Mouse (Mus musculus) activated CD4-positive, CD25-positive, alpha-beta regulatory T cell, adult 4 months (primary cell): ENCODE results near the gene Bsph1. TPM values are rescaled to one million over a fixed set of nuclear protein-coding genes. Genes with fewer than 3 reads are reported as not detected.
"Not testable (repeated sequence)": the region's sequence is repeated elsewhere in the genome, so short reads cannot be mapped to it uniquely, and the experiment has no call there.

Experiments used
- ATAC-seq: one replicate; pipeline ENCODE4 v1.8.0; 2017
- polyA plus RNA-seq, 2 experiments: library from polyadenylated mRNA; unstranded; fragments of 100-300 nt; shearing (Covaris generic); gene quantifications; one replicate each; pipeline ENCODE4 v1.2.1; 2017

Gene Bsph1
- polyA plus RNA-seq = not detected

- ATAC-seq = not testable (repeated sequence)
Observed at GRCm38 (mm10) chr7:13450541-13450940, at the start of gene Bsph1. TSS of gene Bsph1 (plus strand) at chr7:13450841.

- ATAC-seq = peak; percentile 52
Observed at GRCm38 (mm10) chr7:13511539-13511938, 60.9 kb downstream of the Bsph1 start.

Other genes starting within 250 kb of the Bsph1 start
- gene Vmn1r89, start 237.8 kb upstream of the Bsph1 start, polyA plus RNA-seq = not detected
- 10 to 100 TPM; 39.0 to 50.7 TPM for gene Lig1, start 173.6 kb upstream of the Bsph1 start, polyA plus RNA-seq
- gene Zswim9, start 172.1 kb upstream of the Bsph1 start, polyA plus RNA-seq = 1 to 10 TPM; 1.9 to 2.2 TPM
- gene Pla2g4c, start 126.2 kb upstream of the Bsph1 start, polyA plus RNA-seq = under 1 TPM; 0.41 to 0.61 TPM
- not detected for gene Cabp5, start 52.7 kb upstream of the Bsph1 start, polyA plus RNA-seq
- gene Bsph2, start 120.2 kb downstream of the Bsph1 start, polyA plus RNA-seq = not detected
- gene Sult2a5, start 173.1 kb downstream of the Bsph1 start, polyA plus RNA-seq = not detected